Mouse (Mus musculus) ES-E14 (cell line): ENCODE results near the gene Olfr1052. TPM values are rescaled to one million over a fixed set of nuclear protein-coding genes. Genes with fewer than 3 reads are reported as not detected.
"Not testable (repeated sequence)": the region's sequence is repeated elsewhere in the genome, so short reads cannot be mapped to it uniquely, and the experiment has no call there.

Source experiments
- DNase-seq: peaks from one replicate; pipeline ENCODE4 v3.0.0-alpha.2; 2013; ENCODE audit warnings: low read depth, low spot score
- H3K27ac ChIP-seq: 2 replicates; pipeline ENCODE4 v1.5.1; 2012; ENCODE audit warnings: low read depth, mild to moderate bottlenecking, low read length, moderate library complexity, mixed read lengths; ENCODE audit not compliant: poor library complexity, insufficient read depth, severe bottlenecking
- H3K36me3 ChIP-seq: 2 replicates; pipeline ENCODE4 v1.6.1; 2012; ENCODE audit warnings: mild to moderate bottlenecking, low read length, moderate library complexity, mixed read lengths; ENCODE audit not compliant: control insufficient read depth, poor library complexity, insufficient read depth, severe bottlenecking
- H3K4me1 ChIP-seq, 2 experiments: fragments of 150-350 bp in 1 of 2; sonication (generic) in 1 of 2; 2 replicates each; pipeline ENCODE4 v1.6.1; 2012; ENCODE audit warnings: low read length in 2 of 2, mild to moderate bottlenecking in 1 of 2, mixed read lengths in 1 of 2; ENCODE audit not compliant: control insufficient read depth in 2 of 2, insufficient read depth in 2 of 2, poor library complexity in 1 of 2
- H3K4me3 ChIP-seq, 2 experiments: fragments of 150-350 bp in 1 of 2; sonication (generic) in 1 of 2; 2 replicates each; pipeline ENCODE4 v1.5.1; 2012; ENCODE audit warnings: low read length in 2 of 2, low read depth in 1 of 2, mild to moderate bottlenecking in 1 of 2, mixed read lengths in 1 of 2; ENCODE audit not compliant: insufficient read depth in 1 of 2, poor library complexity in 1 of 2, severe bottlenecking in 1 of 2
- H3K9ac ChIP-seq: 2 replicates; pipeline ENCODE4 v1.6.1; 2012; ENCODE audit warnings: low read depth, mild to moderate bottlenecking, low read length, mixed read lengths; ENCODE audit not compliant: poor library complexity, insufficient read depth, severe bottlenecking
- H3K9me3 ChIP-seq: fragments of 150-350 bp; sonication (generic); 2 replicates; pipeline ENCODE4 v1.6.1; 2012; ENCODE audit warnings: low read depth, mild to moderate bottlenecking, low read length; ENCODE audit not compliant: control insufficient read depth, insufficient read depth
- CHD2 ChIP-seq: IDR thresholded peaks from 2 replicates; pipeline ENCODE4 v1.6.1; 2014; ENCODE audit warnings: mild to moderate bottlenecking, low read depth, low read length, inconsistent platforms
- HCFC1 ChIP-seq: IDR thresholded peaks from 2 replicates; pipeline ENCODE4 v1.6.1; 2012; ENCODE audit warnings: low read length, inconsistent platforms, borderline replicate concordance; ENCODE audit not compliant: insufficient read depth
- MAFK ChIP-seq: IDR thresholded peaks from 2 replicates; pipeline ENCODE4 v1.6.1; 2014; ENCODE audit warnings: mild to moderate bottlenecking, low read depth, low read length, inconsistent platforms; ENCODE audit not compliant: insufficient read depth
- ZC3H11A ChIP-seq: IDR thresholded peaks from 2 replicates; pipeline ENCODE4 v1.6.1; 2012; ENCODE audit warnings: low read depth, mild to moderate bottlenecking, inconsistent platforms, low read length, borderline replicate concordance
- ZNF384 ChIP-seq: IDR thresholded peaks from 2 replicates; pipeline ENCODE4 v1.6.1; 2012; ENCODE audit warnings: low read depth, low read length, inconsistent platforms
- in situ Hi-C, 2 experiments: fragments of 600-800 bp; cut with MboI; formaldehyde crosslinking; loops; one replicate each; pipeline ENCODE4 v1.15.1; 2025; ENCODE audit warnings: low sequenced_read_pairs in 2 of 2, inconsistent platforms in 1 of 2; ENCODE audit not compliant: unreplicated experiment in 2 of 2
- total RNA-seq: library from RNA; depleted of rRNA; stranded (reverse); fragments of 300-350 nt; gene quantifications from 2 replicates; pipeline ENCODE4 v1.2.3, GENCODE M21; 2012; rRNA removed

The Olfr1052 gene
- not detected in 2 replicates for total RNA-seq

- no peak for DNase-seq
- in situ Hi-C loops, result no loop called here
Observed at GRCm38 (mm10) chr2:86292155-86292554, at the start of gene Olfr1052. Olfr1052 (plus strand) TSS chr2:86292455.

DNA sequence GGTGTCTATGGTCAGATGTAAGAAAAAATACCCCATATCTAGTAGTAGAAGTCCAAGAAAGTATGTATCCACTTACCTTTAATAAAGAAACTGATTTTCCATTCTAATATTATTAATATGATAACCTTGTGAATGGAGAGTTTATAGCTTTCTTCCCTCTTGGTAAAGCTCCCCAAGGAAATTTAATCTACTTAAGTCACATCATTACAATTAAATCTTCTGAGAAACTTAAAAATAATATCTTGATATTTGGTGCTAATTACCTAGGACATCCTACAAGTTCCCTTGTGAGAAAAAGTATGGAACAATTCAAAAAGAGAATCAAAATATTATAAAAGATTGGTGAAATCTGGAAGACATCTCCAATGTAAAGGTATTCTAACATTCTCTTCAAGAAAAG lies 34.0 kb upstream of the Olfr1052 start, which contains the start of gene Olfr1049:
Gene Olfr1049, minus strand, starts transcription at position 101 of the 400 bp plus-strand sequence.
- H3K4me1 ChIP-seq, in situ Hi-C loops, H3K27ac ChIP-seq, H3K9me3 ChIP-seq, DNase-seq, H3K4me3 ChIP-seq, H3K36me3 ChIP-seq, H3K9ac ChIP-seq: not testable (repeated sequence)

More at GRCm38 (mm10) chr2:86292155-86292554, at the start of gene Olfr1052:
- H3K36me3 ChIP-seq, result no peaks in the 10 kb centered on the region
- no peak for TF ChIP-seq ZC3H11A
- TF ChIP-seq ZNF384, result no peak
- no peak for TF ChIP-seq CHD2
- no peak for TF ChIP-seq HCFC1
- no peak for TF ChIP-seq MAFK
- no peak within 1 kb of the TSS for H3K27ac ChIP-seq
- no peaks in the 10 kb centered on the region for H3K9me3 ChIP-seq
- no peaks in the 10 kb centered on the region for H3K4me1 ChIP-seq
- H3K9ac ChIP-seq, result no peak within 1 kb of the TSS
- no peak within 1 kb of the TSS for H3K4me3 ChIP-seq

GRCm38 (mm10) chr2:86278988-86279387 lies 13.3 kb upstream of the Olfr1052 start, which contains the start of gene Olfr1051:
Olfr1051 (minus strand) TSS chr2:86279088.
- H3K9me3 ChIP-seq, H3K36me3 ChIP-seq, H3K27ac ChIP-seq, DNase-seq, H3K4me1 ChIP-seq, H3K9ac ChIP-seq, H3K4me3 ChIP-seq, in situ Hi-C loops: not testable (repeated sequence)

- no peak for TF ChIP-seq CHD2
- Histone ChIP-seq H3K9me3 (no peaks in the 10 kb centered on the region), H3K4me1 (no peaks in the 10 kb centered on the region), H3K4me3 (no peak within 1 kb of the TSS), H3K27ac (no peak within 1 kb of the TSS), H3K36me3 (no peaks in the 10 kb centered on the region), H3K9ac (no peak within 1 kb of the TSS)
- in situ Hi-C loops, result no loop called here
- no peak for DNase-seq
Observed at GRCm38 (mm10) chr2:86315184-86315583, 22.9 kb downstream of the Olfr1052 start, which contains the start of gene Olfr1053. Olfr1053 (minus strand) TSS chr2:86315284.

GRCm38 (mm10) chr2:86335333-86335732 lies 43.1 kb downstream of the Olfr1052 start, which contains the start of gene Olfr1054:
Olfr1054 (minus strand) TSS chr2:86335433.
- Histone ChIP-seq H3K9me3 (peaks cover 4% of the 10 kb centered on the region; the same call in 1 of the 2 replicates), H3K27ac (no peak within 1 kb of the TSS), H3K9ac (no peak within 1 kb of the TSS), H3K4me3 (no peak within 1 kb of the TSS), H3K4me1 (no peaks in the 10 kb centered on the region), H3K36me3 (no peaks in the 10 kb centered on the region)
- no peak for DNase-seq
- in situ Hi-C loops, result no loop called here
- TF ChIP-seq ZNF384, result no peak
- no peak for TF ChIP-seq ZC3H11A
- TF ChIP-seq CHD2, result no peak
- no peak for TF ChIP-seq MAFK
- no peak for TF ChIP-seq HCFC1

Other genes starting within 250 kb of the Olfr1052 start
- gene Olfr1034, start 246.6 kb upstream of the Olfr1052 start, total RNA-seq, result not detected in 2 replicates
- not detected in 2 replicates for gene Olfr1036, start 218.5 kb upstream of the Olfr1052 start, total RNA-seq
- not detected in 2 replicates for gene Olfr1037, start 205.1 kb upstream of the Olfr1052 start, total RNA-seq
- gene Olfr1039, start 156.5 kb upstream of the Olfr1052 start, total RNA-seq, result not detected in 2 replicates
- gene Olfr1040, start 145.7 kb upstream of the Olfr1052 start, total RNA-seq, result not detected in 2 replicates
- not detected in 2 replicates for gene Olfr1042, start 130.6 kb upstream of the Olfr1052 start, total RNA-seq
- not detected in 2 replicates for gene Olfr1043, start 124.9 kb upstream of the Olfr1052 start, total RNA-seq
- not detected in 2 replicates for gene Olfr1044, start 114.6 kb upstream of the Olfr1052 start, total RNA-seq
- not detected in 2 replicates for gene Olfr52, start 106.8 kb upstream of the Olfr1052 start, total RNA-seq
- gene Olfr1045, start 89.4 kb upstream of the Olfr1052 start, total RNA-seq, result not detected in 2 replicates
- gene Olfr1046, start 73.1 kb upstream of the Olfr1052 start, total RNA-seq, result not detected in 2 replicates
- gene Olfr1047, start 61.1 kb upstream of the Olfr1052 start, total RNA-seq, result not detected in 2 replicates
- gene Olfr1048, start 52.2 kb upstream of the Olfr1052 start, total RNA-seq, result not detected in 2 replicates
- gene Olfr1049, start 34.1 kb upstream of the Olfr1052 start, total RNA-seq, result not detected in 2 replicates
- not detected in 2 replicates for gene Olfr1051, start 13.4 kb upstream of the Olfr1052 start, total RNA-seq
- gene Olfr1053, start 22.8 kb downstream of the Olfr1052 start, total RNA-seq, result not detected in 2 replicates
- gene Olfr1054, start 43.0 kb downstream of the Olfr1052 start, total RNA-seq, result not detected in 2 replicates
- not detected in 2 replicates for gene Olfr1055, start 57.8 kb downstream of the Olfr1052 start, total RNA-seq
- not detected in 2 replicates for gene Olfr1056, start 70.0 kb downstream of the Olfr1052 start, total RNA-seq
- not detected in 2 replicates for gene Olfr1057, start 85.9 kb downstream of the Olfr1052 start, total RNA-seq
- gene Olfr1058, start 96.1 kb downstream of the Olfr1052 start, total RNA-seq, result not detected in 2 replicates
- gene Olfr1061, start 121.6 kb downstream of the Olfr1052 start, total RNA-seq, result not detected in 2 replicates
- not detected in 2 replicates for gene Olfr1062, start 134.3 kb downstream of the Olfr1052 start, total RNA-seq
- not detected in 2 replicates for gene Olfr1065, start 158.1 kb downstream of the Olfr1052 start, total RNA-seq
- not detected in 2 replicates for gene Olfr1066, start 163.8 kb downstream of the Olfr1052 start, total RNA-seq
- not detected in 2 replicates for gene Olfr228, start 194.9 kb downstream of the Olfr1052 start, total RNA-seq
- gene Olfr1076, start 216.0 kb downstream of the Olfr1052 start, total RNA-seq, result not detected in 2 replicates